Mouse (Mus musculus) liver, embryonic 11.5 days (tissue): ENCODE results near the gene Fgf12. TPM values are rescaled to one million over a fixed set of nuclear protein-coding genes. Genes with fewer than 3 reads are reported as not detected.

Experiments used
- ATAC-seq: fragments of 200-750 bp; cut with Nextera tagmentation; replicated peaks from 2 replicates; pipeline ENCODE4 v1.8.0; 2017; ENCODE audit warnings: moderate number of reproducible peaks, mild to moderate bottlenecking, moderate TSS enrichment, moderate library complexity; ENCODE audit not compliant: low FRiP score
- DNase-seq: peaks from one replicate; pipeline ENCODE4 v3.0.0-alpha.2; 2017; ENCODE audit warnings: low spot score
- H3K27ac ChIP-seq: fragments of 300-500 bp; sonication (generic); 2 replicates; pipeline ENCODE4 v1.5.1; 2014; ENCODE audit warnings: mild to moderate bottlenecking, low read depth, low read length, control low read depth
- H3K27me3 ChIP-seq: fragments of 300-500 bp; sonication (generic); replicated peaks from 2 replicates; pipeline ENCODE4 v1.6.1; 2014; ENCODE audit warnings: low read length, mixed read lengths; ENCODE audit not compliant: control insufficient read depth, insufficient read depth
- H3K36me3 ChIP-seq: fragments of 300-500 bp; sonication (generic); 2 replicates; pipeline ENCODE4 v1.6.1; 2014; ENCODE audit warnings: mild to moderate bottlenecking, low read length, moderate library complexity, mixed read lengths; ENCODE audit not compliant: control insufficient read depth, insufficient read depth
- H3K4me1 ChIP-seq: fragments of 300-500 bp; sonication (generic); replicated peaks from 2 replicates; pipeline ENCODE4 v1.6.1; 2014; ENCODE audit warnings: low read length, mixed read lengths; ENCODE audit not compliant: control insufficient read depth, insufficient read depth
- H3K4me2 ChIP-seq: fragments of 300-500 bp; sonication (generic); 2 replicates; pipeline ENCODE4 v1.6.1; 2014; ENCODE audit warnings: mild to moderate bottlenecking, control low read depth, moderate library complexity
- H3K4me3 ChIP-seq: fragments of 300-500 bp; sonication (generic); 2 replicates; pipeline ENCODE4 v1.5.1; 2014; ENCODE audit warnings: low read depth, low read length, control low read depth
- H3K9ac ChIP-seq: fragments of 300-500 bp; sonication (generic); 2 replicates; pipeline ENCODE4 v1.6.1; 2014; ENCODE audit warnings: low read depth, low read length, control low read depth
- H3K9me3 ChIP-seq: fragments of 300-500 bp; sonication (generic); 2 replicates; pipeline ENCODE4 v1.6.1; 2016; ENCODE audit warnings: low read length, inconsistent platforms, mixed read lengths; ENCODE audit not compliant: control insufficient read depth
- WGBS: fragments of 180-500 bp; shearing (Covaris S2); extraction: QIAGEN DNeasy Blood & Tissue Kit; methylation state at CpG from one replicate; pipeline ENCODE4 v1.1.7; 2014; 5-methylcytosine and 5-hydroxymethylcytosine counted together
- polyA plus RNA-seq: library from polyadenylated mRNA; unstranded; fragments of >200 nt; fragmentation: Nextera tagmentation; extraction: Ambion mirVana; gene quantifications from 2 replicates; pipeline ENCODE4 v1.2.1, GENCODE M21; 2014

Gene Fgf12
- polyA plus RNA-seq, 1 experiment from 2014 or later = 1.3 TPM

DNA sequence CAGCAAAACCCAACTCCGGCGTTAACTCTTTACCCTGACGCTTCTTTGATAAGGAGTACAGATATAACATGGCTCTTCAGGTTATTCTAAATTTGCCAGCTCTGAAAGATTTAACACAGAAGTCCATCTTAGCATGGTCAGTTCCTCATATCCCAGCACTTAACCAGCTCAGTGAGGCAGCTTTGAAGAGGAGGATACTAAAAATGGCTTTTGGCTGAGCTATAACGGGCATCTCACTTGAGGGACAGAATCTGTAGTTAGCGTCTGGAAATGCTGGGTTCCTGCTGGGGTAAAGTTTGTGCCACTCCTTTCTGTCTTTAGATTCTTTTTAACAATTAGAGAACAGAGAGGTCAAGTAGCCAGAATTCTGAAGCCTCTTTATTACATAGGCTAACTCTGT is 121.1 kb downstream of the Fgf12 start:
- DNase-seq (no peak), ATAC-seq (no peak)
- H3K36me3 ChIP-seq = no peaks in the 10 kb centered on the region
- no peak overlapping the region for H3K9ac ChIP-seq
- 79% methylated on average over 5 of the region's 5 CpGs for WGBS
- H3K4me1 ChIP-seq = no peaks in the 10 kb centered on the region
- H3K9me3 ChIP-seq = no peaks in the 10 kb centered on the region
- no peaks in the 10 kb centered on the region for H3K27me3 ChIP-seq
- H3K27ac ChIP-seq = no peak overlapping the region
- no peak overlapping the region for H3K4me3 ChIP-seq
- H3K4me2 ChIP-seq = no peak overlapping the region

DNA sequence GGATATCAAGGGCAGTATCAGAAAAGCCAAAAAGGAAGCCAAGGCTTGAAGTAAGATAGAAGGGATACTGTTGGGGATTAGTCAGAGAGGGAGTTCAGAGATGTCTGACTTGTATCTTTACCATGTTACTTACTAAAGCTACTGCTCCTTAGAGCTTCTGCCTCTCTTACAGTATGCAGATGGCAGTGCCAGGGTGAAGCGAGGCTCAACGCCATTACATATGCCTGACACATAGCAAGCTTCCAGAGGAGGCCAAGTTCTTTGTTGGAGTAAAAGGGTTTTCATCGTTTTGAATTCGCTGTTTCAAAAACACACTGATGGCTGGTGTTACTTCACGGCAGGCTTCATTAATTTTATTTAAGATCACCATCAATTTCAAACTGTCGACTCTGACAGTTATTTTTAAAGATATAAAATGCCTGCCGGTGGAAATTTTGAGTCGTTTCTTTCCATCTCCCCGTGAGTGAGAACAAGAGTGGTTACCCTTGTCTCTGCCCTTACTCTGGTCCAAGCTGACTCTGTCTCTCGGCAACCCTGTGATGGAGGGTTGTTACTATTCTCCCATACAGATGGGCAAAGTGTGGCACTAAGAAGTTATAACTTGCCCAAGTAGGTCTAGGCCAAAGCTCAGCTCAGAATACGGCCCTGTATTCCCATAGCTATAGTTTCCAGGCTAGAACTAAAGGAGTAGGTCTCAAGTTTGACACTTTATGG is 121.9 kb downstream of the Fgf12 start:
- Histone ChIP-seq H3K9me3 (no peaks in the 10 kb centered on the region), H3K27ac (no peak overlapping the region), H3K36me3 (no peaks in the 10 kb centered on the region), H3K4me3 (no peak overlapping the region), H3K4me1 (no peaks in the 10 kb centered on the region), H3K4me2 (no peak overlapping the region), H3K27me3 (no peaks in the 10 kb centered on the region), H3K9ac (no peak overlapping the region)
- ATAC-seq (no peak), DNase-seq (no peak)
- WGBS = 84% methylated on average over 11 of the region's 11 CpGs

DNA sequence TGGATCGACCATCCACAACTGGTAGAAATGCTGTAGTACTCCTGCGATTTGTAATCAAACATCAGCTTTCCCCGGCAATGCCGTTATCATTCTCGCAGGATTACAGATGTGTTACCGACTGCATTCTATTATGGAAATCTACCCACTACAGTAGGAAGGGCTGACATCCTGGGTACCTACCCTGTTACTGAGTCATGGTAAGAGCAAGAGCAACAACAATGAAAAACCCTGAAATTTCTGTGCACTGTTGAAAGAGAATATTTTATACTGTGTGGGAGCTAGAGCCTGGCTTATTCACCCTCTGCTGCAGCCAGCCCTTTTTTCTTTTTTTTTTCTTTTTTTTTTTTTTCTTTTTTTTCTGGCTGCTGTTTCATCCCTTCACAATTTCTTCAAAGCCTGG is 126.6 kb downstream of the Fgf12 start:
- no peak for ATAC-seq

DNA sequence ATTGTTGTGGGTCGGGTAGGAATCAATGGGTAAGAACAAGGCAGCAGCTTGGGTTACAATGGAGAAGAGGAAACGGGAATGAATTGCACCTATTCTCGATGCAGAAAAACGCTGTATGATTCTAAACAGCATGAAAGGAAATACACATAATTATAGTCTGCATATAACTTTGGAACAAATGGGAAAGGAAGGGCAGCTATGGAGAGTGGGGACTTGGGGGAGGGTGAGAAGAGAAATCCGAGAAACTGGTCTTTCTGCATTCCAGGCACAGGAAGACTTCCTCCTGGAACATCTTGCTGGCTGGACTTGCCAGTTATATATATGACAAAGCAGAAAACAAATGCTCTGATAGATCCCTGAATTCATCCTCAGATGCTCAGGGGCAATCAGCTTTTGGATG is 127.2 kb downstream of the Fgf12 start:
- Histone ChIP-seq H3K27ac (no peak overlapping the region), H3K27me3 (no peaks in the 10 kb centered on the region), H3K4me1 (no peaks in the 10 kb centered on the region), H3K9ac (no peak overlapping the region), H3K4me3 (no peak overlapping the region), H3K36me3 (no peaks in the 10 kb centered on the region), H3K4me2 (no peak overlapping the region), H3K9me3 (no peaks in the 10 kb centered on the region)
- ATAC-seq (no peak), DNase-seq (no peak)
- 67% methylated on average over 5 of the region's 5 CpGs for WGBS

More for the DNA sequence above, 126.6 kb downstream of the Fgf12 start:
- Histone ChIP-seq H3K4me3 (no peak overlapping the region), H3K27ac (no peak overlapping the region), H3K27me3 (no peaks in the 10 kb centered on the region), H3K4me2 (no peak overlapping the region), H3K4me1 (no peaks in the 10 kb centered on the region), H3K9ac (no peak overlapping the region), H3K36me3 (no peaks in the 10 kb centered on the region), H3K9me3 (no peaks in the 10 kb centered on the region)
- DNase-seq = no peak
- 80% methylated on average over 6 of the region's 6 CpGs for WGBS

DNA sequence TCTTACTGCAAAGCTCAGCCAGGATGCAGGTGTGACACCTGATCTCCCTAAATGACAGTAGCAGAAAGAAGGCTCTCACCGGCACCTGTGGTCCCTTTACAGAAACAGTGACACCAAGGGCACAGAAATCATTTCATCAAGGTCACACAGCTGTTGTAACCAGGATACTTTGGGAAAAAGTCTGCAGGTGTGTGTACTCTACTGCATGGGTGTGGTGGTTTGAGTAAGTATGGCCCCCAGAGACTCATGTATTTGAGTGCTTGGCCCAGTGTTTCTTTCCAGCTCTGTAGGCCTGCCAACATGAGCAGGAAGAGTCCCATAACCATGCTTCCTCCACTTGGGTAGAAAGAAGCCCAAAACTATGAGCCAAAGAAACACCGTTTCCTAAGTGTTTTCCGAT is 138.5 kb downstream of the Fgf12 start:
- H3K36me3 ChIP-seq = no peaks in the 10 kb centered on the region
- 75% methylated on average over 3 of the region's 3 CpGs for WGBS
- H3K9ac ChIP-seq = no peak overlapping the region
- no peak for ATAC-seq
- no peaks in the 10 kb centered on the region for H3K27me3 ChIP-seq
- H3K27ac ChIP-seq = no peak overlapping the region
- H3K4me1 ChIP-seq = no peaks in the 10 kb centered on the region
- H3K4me3 ChIP-seq = no peak overlapping the region
- no peak overlapping the region for H3K4me2 ChIP-seq
- DNase-seq = no peak
- no peaks in the 10 kb centered on the region for H3K9me3 ChIP-seq

DNA sequence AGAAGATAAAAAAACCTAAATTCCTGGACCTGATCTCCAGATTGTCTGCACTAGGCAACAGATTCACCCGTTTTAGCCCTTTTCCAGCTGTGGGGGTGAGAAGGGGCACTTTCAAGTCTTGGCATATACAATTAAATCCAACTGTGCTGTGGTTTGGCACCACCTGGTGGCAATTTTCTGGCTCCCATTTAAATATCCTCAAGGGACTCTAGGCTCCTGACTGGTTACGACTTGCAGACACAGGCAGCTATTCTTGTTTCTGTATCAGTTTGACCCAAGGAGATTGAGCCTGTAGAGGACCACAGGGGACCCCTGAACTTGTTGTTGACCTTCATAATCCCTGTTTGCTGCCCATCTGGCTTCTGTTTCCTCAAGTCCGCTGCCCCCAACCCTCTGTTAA is 141.9 kb downstream of the Fgf12 start:
- Histone ChIP-seq H3K27me3 (no peaks in the 10 kb centered on the region), H3K27ac (no peak overlapping the region), H3K4me1 (no peaks in the 10 kb centered on the region), H3K4me2 (no peak overlapping the region), H3K9ac (no peak overlapping the region), H3K4me3 (no peak overlapping the region), H3K36me3 (no peaks in the 10 kb centered on the region), H3K9me3 (no peaks in the 10 kb centered on the region)
- ATAC-seq (no peak), DNase-seq (no peak)
- 19% methylated on average over 3 of the region's 3 CpGs for WGBS

DNA sequence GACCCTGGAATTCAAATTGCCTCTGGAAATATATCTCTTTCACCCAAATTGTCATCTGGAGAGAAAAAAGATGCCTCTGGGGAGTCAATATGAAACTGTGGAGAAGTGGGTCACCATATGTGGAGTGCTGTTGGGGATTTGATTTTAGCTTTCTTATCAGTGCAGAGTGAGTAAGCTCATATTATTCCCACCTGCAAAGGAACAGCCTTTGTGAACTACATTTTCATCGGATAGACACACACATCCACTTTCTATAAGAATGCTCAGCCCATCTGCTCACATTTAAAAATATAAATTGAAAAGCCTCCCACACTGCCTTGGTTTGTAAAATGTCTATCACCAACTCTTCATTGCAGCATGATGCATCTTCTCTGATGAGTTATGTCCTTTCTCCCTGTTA is 149.7 kb downstream of the Fgf12 start:
- no peak overlapping the region for H3K4me3 ChIP-seq

DNA sequence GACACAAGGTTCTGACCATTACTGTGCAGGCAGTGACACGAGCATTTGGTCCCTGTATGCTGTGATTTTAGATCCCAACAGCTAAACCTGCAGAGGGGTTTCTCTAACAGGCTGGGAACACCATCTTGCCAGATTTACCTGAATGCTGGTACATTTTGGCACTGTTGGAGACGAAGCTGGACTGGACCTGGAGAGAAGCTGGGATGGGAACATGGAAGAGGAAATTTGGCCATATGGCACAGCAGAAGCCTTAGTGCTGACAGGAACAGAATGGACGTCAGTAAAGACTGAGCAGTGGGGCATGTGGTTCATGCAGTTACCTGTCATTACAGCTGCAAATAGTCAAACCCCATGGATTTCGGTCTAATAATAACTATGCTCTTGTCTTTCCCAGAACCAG is 151.1 kb downstream of the Fgf12 start:
- ATAC-seq = no peak
- DNase-seq = no peak
- no peaks in the 10 kb centered on the region for H3K9me3 ChIP-seq
- H3K9ac ChIP-seq = no peak overlapping the region
- no peaks in the 10 kb centered on the region for H3K27me3 ChIP-seq
- no peak overlapping the region for H3K4me2 ChIP-seq
- no peak overlapping the region for H3K27ac ChIP-seq
- 65% methylated on average over 4 of the region's 4 CpGs for WGBS
- H3K4me1 ChIP-seq = no peaks in the 10 kb centered on the region
- H3K4me3 ChIP-seq = no peak overlapping the region
- H3K36me3 ChIP-seq = no peaks in the 10 kb centered on the region

More for the DNA sequence above, 149.7 kb downstream of the Fgf12 start:
- H3K9me3 ChIP-seq = no peaks in the 10 kb centered on the region
- no peak overlapping the region for H3K27ac ChIP-seq
- no peaks in the 10 kb centered on the region for H3K4me1 ChIP-seq
- no peaks in the 10 kb centered on the region for H3K36me3 ChIP-seq
- no peak overlapping the region for H3K4me2 ChIP-seq
- no peak overlapping the region for H3K9ac ChIP-seq
- ATAC-seq (no peak), DNase-seq (no peak)
- H3K27me3 ChIP-seq = no peaks in the 10 kb centered on the region
- 48% methylated on average over 1 of the region's 1 CpGs for WGBS

DNA sequence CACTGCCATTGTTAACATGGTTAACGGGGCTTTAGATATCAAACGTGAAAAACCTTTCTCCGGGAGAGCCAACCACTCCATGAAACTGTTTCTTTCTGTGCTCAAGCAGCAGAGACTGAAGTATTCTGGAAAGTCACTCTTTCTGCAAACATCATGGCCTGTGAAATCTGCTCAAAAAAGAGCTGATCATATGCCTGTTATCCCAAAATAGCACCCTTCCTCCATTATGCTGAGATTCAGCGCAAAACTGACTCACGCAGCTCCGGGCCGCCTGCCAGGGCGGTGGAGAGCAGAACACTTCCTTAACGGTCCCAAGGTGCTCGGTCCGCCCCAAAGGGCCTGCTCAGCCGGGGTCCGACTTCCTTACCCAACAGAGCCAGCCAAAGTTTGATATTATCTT is 156.8 kb downstream of the Fgf12 start:
- H3K4me3 ChIP-seq = no peak overlapping the region
- DNase-seq (no peak), ATAC-seq (no peak)
- no peaks in the 10 kb centered on the region for H3K27me3 ChIP-seq
- H3K9ac ChIP-seq = no peak overlapping the region
- no peak overlapping the region for H3K4me2 ChIP-seq
- H3K4me1 ChIP-seq = no peaks in the 10 kb centered on the region
- no peak overlapping the region for H3K27ac ChIP-seq
- no peaks in the 10 kb centered on the region for H3K36me3 ChIP-seq
- no peaks in the 10 kb centered on the region for H3K9me3 ChIP-seq
- 79% methylated on average over 13 of the region's 13 CpGs for WGBS
